Mouse (Mus musculus) stomach, postnatal 0 days (tissue): ENCODE measurements at regions not wholly inside any gene's neighbourhood (a gene's known extent, or its start where the extent isn't known, plus 50 kb on each side); places are given as distances from the start of the nearest gene placed in this dataset.
A peak's percentile ranks its signal among the peaks of the same experiment; 100 is the strongest.

Experiments used
- ATAC-seq: fragments of 200-750 bp; cut with Nextera tagmentation; 2 replicates; pipeline ENCODE4 v1.8.0; 2017; ENCODE audit not compliant: low FRiP score, low TSS enrichment
- DNase-seq: peaks from one replicate; pipeline ENCODE4 v3.0.0-alpha.2; 2016; ENCODE audit warnings: low spot score
- H3K27ac ChIP-seq: fragments of 300-500 bp; sonication (generic); replicated peaks from 2 replicates; pipeline ENCODE4 v1.5.1; 2014; ENCODE audit warnings: mild to moderate bottlenecking, control low read depth
- H3K27me3 ChIP-seq: fragments of 300-500 bp; sonication (generic); 2 replicates; pipeline ENCODE4 v1.6.1; 2014; ENCODE audit warnings: low read length; ENCODE audit not compliant: control insufficient read depth, insufficient read depth
- H3K36me3 ChIP-seq: fragments of 300-500 bp; sonication (generic); 2 replicates; pipeline ENCODE4 v1.6.1; 2014; ENCODE audit warnings: low read length, mixed read lengths; ENCODE audit not compliant: control insufficient read depth, insufficient read depth
- H3K4me1 ChIP-seq: fragments of 300-500 bp; sonication (generic); replicated peaks from 2 replicates; pipeline ENCODE4 v1.6.1; 2014; ENCODE audit warnings: antibody characterized with exemption; ENCODE audit not compliant: control insufficient read depth, insufficient read depth
- H3K4me2 ChIP-seq: fragments of 300-500 bp; sonication (generic); replicated peaks from 2 replicates; pipeline ENCODE4 v1.6.1; 2014; ENCODE audit warnings: low read depth, mild to moderate bottlenecking, control low read depth, moderate library complexity
- H3K4me3 ChIP-seq: fragments of 300-500 bp; sonication (generic); 2 replicates; pipeline ENCODE4 v1.5.1; 2014; ENCODE audit warnings: low read depth, low read length, control low read depth
- H3K9ac ChIP-seq: fragments of 300-500 bp; sonication (generic); 2 replicates; pipeline ENCODE4 v1.6.1; 2014; ENCODE audit warnings: mild to moderate bottlenecking, low read length, control low read depth, mixed read lengths
- H3K9me3 ChIP-seq: fragments of 300-500 bp; sonication (generic); 2 replicates; pipeline ENCODE4 v1.6.1; 2016; ENCODE audit warnings: low read length; ENCODE audit not compliant: control insufficient read depth
- CTCF ChIP-seq: IDR thresholded peaks from 2 replicates; pipeline ENCODE4 v1.5.1; 2016; ENCODE audit warnings: antibody characterized with exemption, low read depth, mild to moderate bottlenecking, moderate library complexity
- EP300 ChIP-seq: optimal IDR thresholded peaks from 2 replicates; pipeline ENCODE3; 2016; ENCODE audit warnings: antibody characterized with exemption
- WGBS: fragments of 180-500 bp; shearing (Covaris S2); extraction: QIAGEN DNeasy Blood & Tissue Kit; methylation state at CpG from one replicate; pipeline ENCODE4 v1.1.7; 2014; 5-methylcytosine and 5-hydroxymethylcytosine counted together

- peak; percentile 24 for DNase-seq
- Histone ChIP-seq H3K4me3 (no peak overlapping the region), H3K4me2 (no peak overlapping the region), H3K36me3 (no peaks in the 10 kb centered on the region), H3K27me3 (no peaks in the 10 kb centered on the region), H3K9me3 (no peaks in the 10 kb centered on the region), H3K4me1 (no peaks in the 10 kb centered on the region), H3K27ac (no peak overlapping the region), H3K9ac (no peak overlapping the region)
- TF ChIP-seq CTCF (no peak), EP300 (no peak)
- WGBS = 40% methylated on average over 1 of the region's 1 CpGs
- ATAC-seq = peak; percentile 80
Measured at GRCm38 (mm10) chr6:59498800-59499199, 72.7 kb upstream of the Gprin3 start.

- H3K4me1 ChIP-seq = no peaks in the 10 kb centered on the region
- H3K27ac ChIP-seq = no peak overlapping the region
- no peaks in the 10 kb centered on the region for H3K27me3 ChIP-seq
- TF ChIP-seq EP300 = no peak
- peak; percentile 85 for TF ChIP-seq CTCF
- ATAC-seq = no peak
- no peaks in the 10 kb centered on the region for H3K36me3 ChIP-seq
- no peak overlapping the region for H3K4me3 ChIP-seq
- H3K4me2 ChIP-seq = no peak overlapping the region
- no peak overlapping the region for H3K9ac ChIP-seq
- DNase-seq = peak; percentile 74
- 32% methylated on average over 7 of the region's 7 CpGs for WGBS
- no peaks in the 10 kb centered on the region for H3K9me3 ChIP-seq
Measured at GRCm38 (mm10) chr6:59498079-59498478, 72.0 kb upstream of the Gprin3 start.

DNA sequence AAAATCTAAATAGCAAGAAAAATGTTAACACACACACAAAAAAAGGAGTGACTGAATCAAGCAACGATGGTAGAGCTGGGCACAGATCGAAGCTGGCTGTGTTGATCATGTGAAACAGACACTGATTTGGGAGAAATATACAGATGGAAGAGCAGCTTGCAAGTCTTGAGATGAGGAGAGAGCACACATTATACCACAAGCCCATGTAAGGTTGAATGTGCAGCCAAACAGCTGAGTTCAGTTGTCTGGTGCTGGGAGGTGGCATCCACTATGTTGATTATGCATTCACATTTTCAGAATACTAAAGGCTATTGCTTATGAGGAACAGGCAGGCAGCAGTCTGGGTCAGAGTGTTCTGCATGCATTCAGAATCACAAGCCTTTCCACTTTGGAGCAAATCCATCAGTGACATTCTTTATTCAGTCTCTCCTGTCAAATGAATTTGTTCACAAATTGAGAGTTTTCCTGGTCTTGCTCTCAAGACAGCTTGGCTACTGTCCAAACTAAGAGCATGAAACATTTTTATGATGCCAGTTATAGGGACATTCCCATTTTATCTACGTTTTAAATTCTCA lies 63.0 kb upstream of the Gprin3 start:
- H3K36me3 ChIP-seq = no peaks in the 10 kb centered on the region
- no peak overlapping the region for H3K4me3 ChIP-seq
- WGBS = 73% methylated on average over 3 of the region's 3 CpGs
- TF ChIP-seq CTCF = no peak
- TF ChIP-seq EP300 = no peak
- no peak overlapping the region for H3K27ac ChIP-seq
- no peak for DNase-seq
- no peaks in the 10 kb centered on the region for H3K9me3 ChIP-seq
- no peaks in the 10 kb centered on the region for H3K27me3 ChIP-seq
- ATAC-seq = no peak
- no peaks in the 10 kb centered on the region for H3K4me1 ChIP-seq
- H3K4me2 ChIP-seq = no peak overlapping the region
- H3K9ac ChIP-seq = no peak overlapping the region

- no peak for ATAC-seq
Measured at GRCm38 (mm10) chr6:59488386-59488785, 62.3 kb upstream of the Gprin3 start.

DNA sequence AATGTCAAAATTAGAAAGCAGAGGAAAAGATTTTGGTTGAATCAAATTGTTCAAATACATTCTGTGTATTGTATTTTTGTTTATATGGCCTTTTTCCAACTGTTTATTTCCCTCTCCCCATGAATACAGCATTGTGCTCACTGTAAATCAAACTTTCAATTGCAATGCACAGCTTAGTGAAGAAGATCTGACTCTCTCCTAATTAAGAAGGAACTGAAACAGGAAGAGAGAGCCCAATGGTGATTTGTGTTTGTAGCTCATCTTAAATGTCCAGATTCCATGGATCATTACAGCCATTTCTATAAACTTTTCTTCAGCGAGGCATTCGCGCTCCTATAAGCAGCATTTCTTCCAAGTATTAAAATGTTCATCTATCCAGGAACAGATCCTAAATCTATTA lies 57.9 kb upstream of the Gprin3 start:
- H3K4me3 ChIP-seq = no peak overlapping the region
- H3K4me1 ChIP-seq = no peaks in the 10 kb centered on the region
- ATAC-seq (no peak), DNase-seq (no peak)
- TF ChIP-seq CTCF (no peak), EP300 (no peak)
- no peaks in the 10 kb centered on the region for H3K27me3 ChIP-seq
- no peak overlapping the region for H3K4me2 ChIP-seq
- H3K27ac ChIP-seq = no peak overlapping the region
- H3K9me3 ChIP-seq = no peaks in the 10 kb centered on the region
- H3K9ac ChIP-seq = no peak overlapping the region
- 89% methylated on average over 3 of the region's 3 CpGs for WGBS
- no peaks in the 10 kb centered on the region for H3K36me3 ChIP-seq

More at GRCm38 (mm10) chr6:59488386-59488785, 62.3 kb upstream of the Gprin3 start:
- TF ChIP-seq CTCF (no peak), EP300 (no peak)
- Histone ChIP-seq H3K4me3 (no peak overlapping the region), H3K9me3 (no peaks in the 10 kb centered on the region), H3K27me3 (no peaks in the 10 kb centered on the region), H3K27ac (no peak overlapping the region), H3K9ac (no peak overlapping the region), H3K4me2 (no peak overlapping the region), H3K4me1 (no peaks in the 10 kb centered on the region), H3K36me3 (no peaks in the 10 kb centered on the region)
- DNase-seq = no peak
- WGBS = 37% methylated on average over 1 of the region's 1 CpGs

GRCm38 (mm10) chr6:59483587-59483986 lies 57.5 kb upstream of the Gprin3 start:
- H3K27me3 ChIP-seq = no peaks in the 10 kb centered on the region
- no peak overlapping the region for H3K4me3 ChIP-seq
- H3K27ac ChIP-seq = no peak overlapping the region
- 8% methylated on average over 3 of the region's 3 CpGs for WGBS
- H3K4me1 ChIP-seq = no peaks in the 10 kb centered on the region
- peak; percentile 85 for TF ChIP-seq CTCF
- TF ChIP-seq EP300 = no peak
- H3K9ac ChIP-seq = no peak overlapping the region
- H3K36me3 ChIP-seq = no peaks in the 10 kb centered on the region
- no peak overlapping the region for H3K4me2 ChIP-seq
- ATAC-seq = no peak
- peak; percentile 53 for DNase-seq
- no peaks in the 10 kb centered on the region for H3K9me3 ChIP-seq
